Mouse (Mus musculus) MEL (cell line): ENCODE measurements around the gene Ccdc170. TPM values are rescaled to one million over a fixed set of nuclear protein-coding genes. Genes with fewer than 3 reads are reported as not detected.

Experiments
- DNase-seq: peaks from one replicate; pipeline ENCODE4 v3.0.0; 2011; ENCODE audit warnings: low read depth, low spot score
- H3K27ac ChIP-seq: 2 replicates; pipeline ENCODE4 v1.5.1; 2012; ENCODE audit warnings: low read depth, mild to moderate bottlenecking, control low read depth, low read length, moderate library complexity; ENCODE audit not compliant: control insufficient read depth
- H3K27me3 ChIP-seq, 2 experiments: fragments of 150-350 bp in 1 of 2; sonication (generic) in 1 of 2; 2 replicates each; pipeline ENCODE4 v1.6.1; 2012; ENCODE audit warnings: low read length in 2 of 2, mild to moderate bottlenecking in 2 of 2, improper control_type of control experiment in 1 of 2, moderate library complexity in 1 of 2; ENCODE audit not compliant: insufficient read depth in 2 of 2, control insufficient read depth in 1 of 2
- H3K36me3 ChIP-seq, 2 experiments: 2 replicates each; pipeline ENCODE4 v1.6.1; 2012 to 2014; ENCODE audit warnings: low read length in 2 of 2, improper control_type of control experiment in 1 of 2, inconsistent platforms in 1 of 2, mild to moderate bottlenecking in 1 of 2; ENCODE audit not compliant: insufficient read depth in 2 of 2, control insufficient read depth in 1 of 2
- H3K4me1 ChIP-seq, 2 experiments: fragments of 150-350 bp in 1 of 2; sonication (generic) in 1 of 2; 2 replicates each; pipeline ENCODE4 v1.6.1; 2012; ENCODE audit warnings: low read length in 2 of 2, improper control_type of control experiment in 1 of 2, mild to moderate bottlenecking in 1 of 2; ENCODE audit not compliant: insufficient read depth in 2 of 2, control insufficient read depth in 1 of 2
- H3K4me3 ChIP-seq, 2 experiments: fragments of 150-350 bp in 1 of 2; sonication (generic) in 1 of 2; 2 replicates each; pipeline ENCODE4 v1.5.1; 2012; ENCODE audit warnings: low read depth in 2 of 2, low read length in 2 of 2, mild to moderate bottlenecking in 2 of 2, moderate library complexity in 2 of 2, control low read depth in 1 of 2, improper control_type of control experiment in 1 of 2; ENCODE audit not compliant: control insufficient read depth in 1 of 2, insufficient read depth in 1 of 2
- H3K79me2 ChIP-seq: 2 replicates; pipeline ENCODE4 v1.6.1; 2012; ENCODE audit warnings: mild to moderate bottlenecking, low read length, moderate library complexity; ENCODE audit not compliant: control insufficient read depth, poor library complexity, insufficient read depth
- H3K9ac ChIP-seq: 2 replicates; pipeline ENCODE4 v1.6.1; 2012; ENCODE audit warnings: low read depth, mild to moderate bottlenecking, control low read depth, low read length, moderate library complexity; ENCODE audit not compliant: control insufficient read depth, poor library complexity, severe bottlenecking
- H3K9me3 ChIP-seq: fragments of 150-350 bp; sonication (generic); replicated peaks from 2 replicates; pipeline ENCODE4 v1.6.1; 2012; ENCODE audit warnings: mild to moderate bottlenecking, low read length, improper control_type of control experiment, moderate library complexity; ENCODE audit not compliant: insufficient read depth
- CHD2 ChIP-seq: IDR thresholded peaks from 2 replicates; pipeline ENCODE4 v1.6.1; 2011; ENCODE audit warnings: low read length, improper control_type of control experiment
- CTCF ChIP-seq, 3 experiments: IDR thresholded peaks in 2 of 3; conservative IDR thresholded peaks in 1 of 3; 2 replicates each; pipeline ENCODE4 v1.5.1; 2011 to 2012; ENCODE audit warnings: low read length in 3 of 3, low read depth in 2 of 3, mild to moderate bottlenecking in 2 of 3, improper control_type of control experiment in 1 of 3, inconsistent platforms in 1 of 3, mixed read lengths in 1 of 3, moderate library complexity in 1 of 3; ENCODE audit not compliant: control insufficient read depth in 1 of 3, insufficient read depth in 1 of 3, poor library complexity in 1 of 3, severe bottlenecking in 1 of 3
- E2F4 ChIP-seq: IDR thresholded peaks from 2 replicates; pipeline ENCODE4 v1.6.1; 2011; ENCODE audit warnings: low read depth, low read length, improper control_type of control experiment, borderline replicate concordance
- GABPA ChIP-seq: IDR thresholded peaks from 2 replicates; pipeline ENCODE4 v1.6.1; 2012; ENCODE audit warnings: low read depth, mild to moderate bottlenecking, inconsistent platforms, low read length, improper control_type of control experiment, moderate library complexity
- HCFC1 ChIP-seq: IDR thresholded peaks from 2 replicates; pipeline ENCODE4 v1.6.1; 2012; ENCODE audit warnings: low read depth, mild to moderate bottlenecking, inconsistent platforms, low read length, improper control_type of control experiment, moderate library complexity
- JUND ChIP-seq: IDR thresholded peaks from 2 replicates; pipeline ENCODE4 v1.6.1; 2011; ENCODE audit warnings: low read depth, mild to moderate bottlenecking, improper control_type of control experiment, low read length
- MAFK ChIP-seq: IDR thresholded peaks from 2 replicates; pipeline ENCODE4 v1.6.1; 2011; ENCODE audit warnings: low read depth, mild to moderate bottlenecking, low read length, improper control_type of control experiment, borderline replicate concordance
- MXI1 ChIP-seq: IDR thresholded peaks from 2 replicates; pipeline ENCODE4 v1.6.1; 2011; ENCODE audit warnings: mild to moderate bottlenecking, low read depth, low read length, improper control_type of control experiment
- MYC ChIP-seq: IDR thresholded peaks from 2 replicates; pipeline ENCODE4 v1.6.1; 2011; ENCODE audit warnings: low read depth, mild to moderate bottlenecking, low read length, improper control_type of control experiment, moderate library complexity
- NELFE ChIP-seq: IDR thresholded peaks from 2 replicates; pipeline ENCODE4 v1.6.1; 2011; ENCODE audit warnings: low read depth, low read length, improper control_type of control experiment
- POLR2A ChIP-seq, 2 experiments: IDR thresholded peaks; 2 replicates each; pipeline ENCODE4 v1.6.1; 2011 to 2012; ENCODE audit warnings: low read length in 2 of 2, mild to moderate bottlenecking in 2 of 2, control low read depth in 1 of 2, improper control_type of control experiment in 1 of 2, low read depth in 1 of 2, moderate library complexity in 1 of 2; ENCODE audit not compliant: control insufficient read depth in 1 of 2, insufficient read depth in 1 of 2, poor library complexity in 1 of 2
- POLR2AphosphoS5 ChIP-seq: IDR thresholded peaks from 2 replicates; pipeline ENCODE4 v1.6.1; 2012; ENCODE audit warnings: low read depth, borderline replicate concordance, mild to moderate bottlenecking, inconsistent platforms, low read length, moderate library complexity, mixed read lengths
- SIN3A ChIP-seq: IDR thresholded peaks from 2 replicates; pipeline ENCODE4 v1.6.1; 2012; ENCODE audit warnings: low read length, improper control_type of control experiment, inconsistent platforms
- SMC3 ChIP-seq: IDR thresholded peaks from 2 replicates; pipeline ENCODE4 v1.6.1; 2011; ENCODE audit warnings: low read depth, low read length, improper control_type of control experiment
- TAL1 ChIP-seq: IDR thresholded peaks from 2 replicates; pipeline ENCODE4 v1.6.1; 2012; ENCODE audit warnings: mild to moderate bottlenecking, inconsistent platforms, low read length, moderate library complexity, mixed read lengths
- TBP ChIP-seq: IDR thresholded peaks from 2 replicates; pipeline ENCODE4 v1.8.0; 2011; ENCODE audit warnings: low read depth, low read length, improper control_type of control experiment
- TCF12 ChIP-seq: IDR thresholded peaks from 2 replicates; pipeline ENCODE4 v1.6.1; 2014; ENCODE audit warnings: low read depth, mild to moderate bottlenecking, inconsistent platforms, low read length, improper control_type of control experiment, moderate library complexity
- UBTF ChIP-seq: IDR thresholded peaks from 2 replicates; pipeline ENCODE4 v1.6.1; 2012; ENCODE audit warnings: low read depth, mild to moderate bottlenecking, inconsistent platforms, low read length, improper control_type of control experiment, moderate library complexity, borderline replicate concordance; ENCODE audit not compliant: insufficient read depth
- ZKSCAN1 ChIP-seq: IDR thresholded peaks from 2 replicates; pipeline ENCODE4 v1.6.1; 2012; ENCODE audit warnings: low read depth, mild to moderate bottlenecking, inconsistent platforms, low read length, improper control_type of control experiment, moderate library complexity
- polyA plus RNA-seq, 2 experiments: library from polyadenylated mRNA; stranded (reverse) in 1 of 2; unstranded in 1 of 2; fragments of >175 nt in 1 of 2; fragments of >200 nt in 1 of 2; gene quantifications; 2 replicates each; pipeline versions ENCODE4 v1.2.1 to v1.2.4; 2012; ENCODE audit warnings: low replicate concordance in 2 of 2, low read depth in 1 of 2; ENCODE audit not compliant: insufficient read length in 2 of 2, insufficient read depth in 1 of 2, missing spikeins in 1 of 2
- total RNA-seq: library from RNA; depleted of rRNA; stranded (reverse); fragments of 300-350 nt; gene quantifications from 2 replicates; pipeline ENCODE4 v1.2.3, GENCODE M21; 2012

Ccdc170 gene
- total and polyA plus RNA-seq, 3 experiments = not detected

GRCm38 (mm10) chr10:4480929-4481328 is 1.4 kb upstream of the Ccdc170 start:
- no peak for TF ChIP-seq MXI1
- no peak for TF ChIP-seq GABPA
- no peak for TF ChIP-seq SMC3
- TF ChIP-seq TBP = no peak
- TF ChIP-seq POLR2AphosphoS5 = no peak
- TF ChIP-seq NELFE = no peak
- no peak for TF ChIP-seq CTCF (IDR thresholded peaks at IDR 0.05 in 2 of 3, conservative IDR thresholded peaks at IDR 0.05 in 1 of 3; ENCODE audit: control insufficient read depth in 1 of 3, insufficient read depth in 1 of 3, low read depth in 2 of 3, low read length in 3 of 3, poor library complexity in 1 of 3, severe bottlenecking in 1 of 3)
- no peak for TF ChIP-seq MAFK
- TF ChIP-seq POLR2A (IDR thresholded peaks at IDR 0.05; ENCODE audit: control insufficient read depth in 1 of 2, insufficient read depth in 1 of 2, low read depth in 1 of 2, low read length in 2 of 2, poor library complexity in 1 of 2) = no peak
- no peak for TF ChIP-seq MYC
- no peak for TF ChIP-seq TCF12
- TF ChIP-seq E2F4 = no peak

DNA sequence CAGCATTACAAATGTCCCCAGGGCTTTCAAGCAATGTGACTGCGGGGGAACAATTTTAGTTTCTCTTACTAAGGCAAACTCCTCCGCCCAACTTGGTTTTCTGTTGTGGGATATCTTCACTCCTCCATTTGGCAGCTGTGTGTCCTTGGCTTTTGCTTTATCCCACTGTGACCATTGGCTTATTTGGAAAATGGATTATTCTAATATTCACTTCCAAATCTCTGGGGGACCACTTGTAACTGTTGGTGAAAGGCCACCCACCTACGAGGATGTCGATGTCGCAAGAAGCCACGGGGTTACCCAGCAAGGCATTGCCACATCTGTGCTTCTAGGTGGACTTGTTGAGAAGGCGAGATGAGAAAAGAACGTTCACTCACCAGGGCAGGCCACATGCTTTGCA is 607 bp upstream of the Ccdc170 start:
- H3K36me3 ChIP-seq = peaks cover 0 to 7% of the 10 kb centered on the region in 2 experiments; a peak in 2 of 4 replicates
- no peak for DNase-seq
- TF ChIP-seq HCFC1 = no peak
- TF ChIP-seq ZKSCAN1 = no peak
- no peak for TF ChIP-seq JUND
- no peak for TF ChIP-seq UBTF
- TF ChIP-seq CHD2 = no peak
- no peak for TF ChIP-seq MXI1
- no peak for TF ChIP-seq TAL1
- no peak for TF ChIP-seq SIN3A
- TF ChIP-seq TCF12 = no peak
- no peak overlapping the region for H3K27ac ChIP-seq
- H3K9ac ChIP-seq = no peak overlapping the region
- no peaks in the 10 kb centered on the region for H3K79me2 ChIP-seq
- no peak overlapping the region for H3K4me3 ChIP-seq
- no peaks in the 10 kb centered on the region for H3K27me3 ChIP-seq
- no peaks in the 10 kb centered on the region for H3K9me3 ChIP-seq
- H3K4me1 ChIP-seq = peaks cover 0 to 7% of the 10 kb centered on the region in 2 experiments; a peak in 1 of 4 replicates

More at GRCm38 (mm10) chr10:4480929-4481328, 1.4 kb upstream of the Ccdc170 start:
- no peak for DNase-seq
- H3K9me3 ChIP-seq = no peaks in the 10 kb centered on the region
- H3K79me2 ChIP-seq = no peaks in the 10 kb centered on the region
- no peaks in the 10 kb centered on the region for H3K27me3 ChIP-seq
- no peak overlapping the region for H3K27ac ChIP-seq
- no peak overlapping the region for H3K9ac ChIP-seq
- no peak overlapping the region for H3K4me3 ChIP-seq
- H3K4me1 ChIP-seq = peaks cover 0 to 7% of the 10 kb centered on the region in 2 experiments; a peak in 1 of 4 replicates
- peaks cover 0 to 7% of the 10 kb centered on the region in 2 experiments; a peak in 2 of 4 replicates for H3K36me3 ChIP-seq
